Mouse (Mus musculus) olfactory bulb, adult 2 months (tissue): Measurements from ENCODE around the gene Srsf10. TPM values are rescaled to one million over a fixed set of nuclear protein-coding genes. Genes with fewer than 3 reads are reported as not detected.

Source experiments
- H3K27ac ChIP-seq: fragments of 200-500 bp; 2 replicates; pipeline ENCODE4 v1.5.1; 2012; ENCODE audit warnings: low read depth, low read length; ENCODE audit not compliant: insufficient read depth
- H3K4me1 ChIP-seq: fragments of 200-500 bp; 2 replicates; pipeline ENCODE4 v1.6.1; 2012; ENCODE audit warnings: low read length; ENCODE audit not compliant: control insufficient read depth, insufficient read depth
- H3K4me3 ChIP-seq: fragments of 200-500 bp; 2 replicates; pipeline ENCODE4 v1.5.1; 2012; ENCODE audit warnings: mild to moderate bottlenecking, low read depth, low read length, moderate library complexity; ENCODE audit not compliant: insufficient read depth
- CTCF ChIP-seq: fragments of 200-500 bp; IDR thresholded peaks from 2 replicates; pipeline ENCODE4 v1.5.1; 2012; ENCODE audit warnings: low read depth, mild to moderate bottlenecking, low read length, moderate library complexity; ENCODE audit not compliant: insufficient read depth
- POLR2A ChIP-seq: fragments of 200-500 bp; IDR thresholded peaks from 2 replicates; pipeline ENCODE4 v1.6.1; 2012; ENCODE audit warnings: mild to moderate bottlenecking, low read depth, low read length, moderate library complexity; ENCODE audit not compliant: insufficient read depth
- WGBS: fragments of 180-500 bp; shearing (Covaris S2); methylation state at CpG from one replicate; pipeline ENCODE4 v1.1.7; 2018; 5-methylcytosine and 5-hydroxymethylcytosine counted together
- polyA plus RNA-seq: library from polyadenylated mRNA; stranded (reverse); fragments of >200 nt; gene quantifications from 2 replicates; pipeline ENCODE4 v1.2.4, GENCODE M21; 2012; ENCODE audit warnings: low replicate concordance; ENCODE audit not compliant: missing spikeins, insufficient read depth, insufficient read length

Gene Srsf10
- polyA plus RNA-seq, 1 experiment: not detected

DNA sequence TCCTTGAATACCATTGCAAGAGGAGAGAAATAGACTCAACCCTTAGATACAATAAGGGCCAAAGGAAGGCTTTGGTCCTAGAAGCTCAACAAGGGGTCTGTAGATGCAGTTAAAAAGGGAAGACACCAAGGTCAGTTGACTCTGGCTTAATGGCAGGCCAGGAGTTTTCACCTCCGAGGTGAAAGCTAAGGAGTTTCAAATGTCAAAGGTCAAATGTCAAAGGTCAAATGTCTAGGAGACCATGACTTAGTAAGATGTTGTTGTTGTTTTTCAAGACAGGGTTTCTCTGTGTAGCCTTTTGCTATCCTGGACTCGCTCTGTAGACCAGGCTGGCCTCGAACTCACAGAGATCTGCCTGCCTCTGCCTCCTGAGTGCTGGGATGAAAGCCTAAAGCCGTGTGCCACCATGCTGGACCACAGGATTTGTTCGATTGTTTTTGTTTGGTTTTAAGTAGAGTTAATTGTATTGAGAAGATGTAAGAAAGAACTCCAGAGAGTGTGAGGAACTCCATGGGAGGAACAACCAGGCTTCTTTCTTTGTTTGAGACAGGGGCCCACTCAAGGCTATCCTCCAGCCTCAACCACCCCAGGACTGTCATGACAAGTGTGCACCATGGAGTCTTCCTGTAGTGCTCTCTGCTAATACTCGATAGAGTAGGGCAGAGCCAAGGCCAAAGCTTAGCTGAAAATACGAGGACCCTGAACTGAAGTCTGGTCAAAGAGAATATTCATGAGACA, 33.8 kb downstream of the Srsf10 start:
- Histone ChIP-seq H3K4me3 (no peak overlapping the region), H3K27ac (no peak overlapping the region), H3K4me1 (0 out of 2 replicates have a peak, but pooled peaks cover under 1% of the 10 kb centered on the region)
- 89% methylated on average over 7 of the region's 7 CpGs for WGBS
- no peak for TF ChIP-seq POLR2A
- TF ChIP-seq CTCF: no peak

DNA sequence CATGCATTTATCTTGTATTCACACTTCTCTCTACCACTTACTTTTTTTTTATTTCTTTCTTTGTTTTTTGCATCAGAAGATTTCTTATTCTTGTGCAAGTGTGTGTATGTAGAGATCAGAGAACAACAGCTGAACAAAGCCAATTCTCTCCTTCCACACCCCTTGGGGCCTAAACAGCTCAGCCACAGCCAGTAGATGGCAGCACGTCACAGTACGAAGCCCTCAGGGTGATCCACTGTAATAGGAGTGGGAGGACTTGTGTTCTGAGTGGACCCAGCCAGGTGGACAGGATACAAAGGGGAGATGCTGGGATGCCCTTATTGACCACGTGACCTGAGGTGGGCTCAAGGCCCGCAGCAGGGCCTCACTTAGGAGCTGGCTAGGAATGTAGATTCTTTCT, 34.3 kb downstream of the Srsf10 start:
- H3K4me3 ChIP-seq: no peak overlapping the region
- WGBS: 9% methylated on average over 4 of the region's 4 CpGs
- no peaks in the 10 kb centered on the region for H3K4me1 ChIP-seq
- H3K27ac ChIP-seq: no peak overlapping the region
- TF ChIP-seq POLR2A (no peak), CTCF (peak; percentile 47)

DNA sequence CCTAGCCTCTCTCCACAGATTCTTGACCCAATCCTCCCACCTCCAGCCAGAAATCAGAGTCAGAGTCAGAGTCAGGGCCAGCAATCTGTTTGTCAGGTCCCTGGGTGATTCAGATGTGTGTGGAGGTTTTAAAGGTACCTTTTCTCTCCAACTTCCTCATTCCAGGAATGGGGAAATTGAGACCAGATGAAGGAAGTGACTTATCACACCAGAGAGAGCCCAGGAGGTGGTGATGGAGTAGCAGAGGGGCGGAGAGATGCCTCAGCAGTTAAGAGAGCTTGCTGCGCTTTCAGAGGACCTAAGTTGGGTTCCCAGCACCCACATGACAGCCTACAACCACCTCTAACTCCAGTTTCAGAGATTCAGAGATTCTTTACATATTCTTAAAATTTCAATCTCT, 36.0 kb downstream of the Srsf10 start:
- TF ChIP-seq POLR2A (no peak), CTCF (no peak)
- Histone ChIP-seq H3K4me1 (no peaks in the 10 kb centered on the region), H3K27ac (no peak overlapping the region), H3K4me3 (no peak overlapping the region)
- WGBS: 93% methylated on average over 2 of the region's 2 CpGs

DNA sequence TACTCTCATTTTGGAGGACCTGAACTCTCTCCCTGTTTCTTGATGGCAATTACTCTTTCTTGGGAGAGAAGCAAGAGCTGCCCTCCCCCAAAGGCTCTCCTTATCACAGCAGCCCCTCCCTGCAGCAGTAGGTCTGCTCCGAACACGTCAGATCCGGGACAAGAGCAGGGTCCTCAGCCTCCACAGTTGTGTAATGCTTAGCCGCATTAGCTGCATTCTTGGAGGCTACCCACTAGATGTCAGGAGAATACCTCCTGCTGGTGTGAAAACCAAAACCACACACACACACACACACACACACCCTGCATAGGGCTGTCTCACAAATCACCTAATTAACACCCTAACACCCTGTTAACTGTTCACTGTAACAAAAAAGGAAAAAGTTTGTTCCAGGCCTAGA, 37.3 kb downstream of the Srsf10 start:
- H3K4me1 ChIP-seq: no peaks in the 10 kb centered on the region
- TF ChIP-seq CTCF (no peak), POLR2A (no peak)
- 38% methylated on average over 4 of the region's 4 CpGs for WGBS
- no peak overlapping the region for H3K27ac ChIP-seq
- no peak overlapping the region for H3K4me3 ChIP-seq

DNA sequence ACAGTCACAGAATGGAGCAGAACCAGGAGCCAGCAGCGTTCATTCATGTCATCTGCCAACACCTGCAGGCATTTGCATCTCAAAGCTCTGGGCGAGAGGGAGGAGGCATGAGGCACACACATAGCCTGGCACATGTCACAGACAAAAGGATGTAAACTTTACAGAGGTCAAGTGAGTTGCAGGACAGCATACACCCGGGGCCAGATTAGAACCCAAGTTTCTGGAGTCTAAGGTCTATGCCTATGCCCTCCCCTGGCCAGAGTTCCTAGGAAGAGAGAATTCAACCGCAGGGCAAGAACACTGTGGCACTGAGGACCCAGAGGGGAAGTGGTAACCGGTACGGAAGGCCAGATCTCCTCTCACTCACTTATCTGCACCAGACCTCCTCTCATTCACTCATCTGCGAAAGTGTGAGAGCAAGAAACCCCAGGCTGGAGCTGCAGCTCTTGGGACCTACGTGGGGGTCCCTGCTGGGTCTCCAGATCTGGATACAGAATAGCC, 39.6 kb downstream of the Srsf10 start, which contains the start of gene Cnr2:
Cnr2 (plus strand) TSS at position 324 of the 501 bp plus-strand sequence.
- Histone ChIP-seq H3K4me1 (no peaks in the 10 kb centered on the region), H3K27ac (no peak within 1 kb of the TSS), H3K4me3 (no peak within 1 kb of the TSS)
- 69% methylated on average over 8 of the region's 8 CpGs for WGBS
- no peak for TF ChIP-seq POLR2A
- TF ChIP-seq CTCF: no peak

DNA sequence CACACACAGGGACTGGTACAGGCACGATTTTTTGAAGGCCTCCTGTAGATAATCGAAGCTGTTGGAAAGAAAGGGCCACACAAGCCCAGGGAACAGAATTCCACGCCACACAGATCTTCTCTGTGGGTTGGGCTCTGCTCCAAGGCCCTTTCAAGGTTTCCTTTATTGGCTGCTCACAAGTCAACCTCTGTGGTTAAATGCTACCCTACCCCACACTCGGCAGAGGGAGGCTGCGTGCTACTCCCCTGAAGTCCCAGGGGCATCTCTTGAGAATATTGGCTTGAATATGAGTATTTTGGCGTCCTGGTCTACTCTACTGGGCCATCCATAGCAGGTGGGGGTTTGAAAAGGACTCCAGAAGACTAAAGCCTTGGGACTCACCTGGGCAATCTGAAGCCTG, 40.6 kb downstream of the Srsf10 start:
- 68% methylated on average over 6 of the region's 6 CpGs for WGBS
- H3K4me1 ChIP-seq: no peaks in the 10 kb centered on the region
- H3K27ac ChIP-seq: no peak overlapping the region
- no peak for TF ChIP-seq POLR2A
- TF ChIP-seq CTCF: no peak
- H3K4me3 ChIP-seq: no peak overlapping the region

DNA sequence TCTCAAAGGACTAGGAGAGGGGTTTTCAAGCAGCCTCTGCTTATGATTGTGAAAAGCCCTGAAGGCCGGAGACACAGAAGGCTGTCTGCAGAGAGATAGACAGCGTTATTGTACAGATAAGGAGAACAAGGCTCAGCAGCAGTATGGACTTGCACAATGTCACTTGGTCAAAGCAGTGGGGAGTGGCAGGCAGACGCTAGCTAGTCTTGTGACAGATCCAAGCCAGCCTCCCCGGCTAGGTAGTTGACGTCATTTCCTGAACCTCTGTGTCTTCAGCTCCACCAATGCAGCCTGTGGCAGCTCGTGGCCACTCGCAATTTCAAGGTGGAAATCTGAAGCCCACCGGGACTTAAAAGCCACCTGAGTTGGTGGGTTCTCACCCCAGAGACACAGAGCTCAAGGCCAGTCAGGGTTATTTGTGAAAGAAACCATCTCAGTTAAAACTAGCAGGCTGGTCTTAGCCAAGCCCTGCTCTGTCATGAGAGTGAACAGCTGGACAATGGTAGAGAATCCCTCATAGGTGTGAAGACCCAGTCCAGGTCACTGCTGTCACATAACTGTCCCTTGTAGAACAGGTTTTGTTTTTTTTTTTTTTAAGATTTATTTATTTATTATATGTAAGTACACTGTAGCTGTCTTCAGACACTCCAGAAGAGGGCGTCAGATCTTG, 43.0 kb downstream of the Srsf10 start:
- Histone ChIP-seq H3K27ac (no peak overlapping the region), H3K4me3 (no peak overlapping the region), H3K4me1 (no peaks in the 10 kb centered on the region)
- no peak for TF ChIP-seq CTCF
- no peak for TF ChIP-seq POLR2A
- WGBS: 88% methylated on average over 9 of the region's 9 CpGs

DNA sequence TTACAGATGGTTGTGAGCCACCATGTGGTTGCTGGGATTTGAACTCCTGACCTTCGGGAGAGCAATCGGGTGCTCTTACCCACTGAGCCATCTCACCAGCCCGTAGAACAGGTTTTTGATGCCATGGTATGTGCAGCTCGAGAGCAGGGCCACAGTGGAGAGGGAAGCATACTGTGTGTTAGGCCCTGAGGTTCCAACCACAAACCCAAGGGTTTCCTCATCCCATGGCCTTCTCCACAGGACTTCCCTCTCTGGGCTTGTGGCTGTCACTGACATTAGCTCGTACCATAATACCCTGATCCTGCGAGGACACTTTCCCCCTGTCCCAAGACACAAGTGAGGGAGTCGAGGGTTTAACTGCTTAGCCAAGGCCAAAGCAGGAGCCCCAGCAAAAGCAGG, 43.5 kb downstream of the Srsf10 start:
- WGBS: 92% methylated on average over 7 of the region's 7 CpGs
- Histone ChIP-seq H3K4me3 (no peak overlapping the region), H3K4me1 (no peaks in the 10 kb centered on the region), H3K27ac (no peak overlapping the region)
- TF ChIP-seq CTCF (no peak), POLR2A (no peak)

DNA sequence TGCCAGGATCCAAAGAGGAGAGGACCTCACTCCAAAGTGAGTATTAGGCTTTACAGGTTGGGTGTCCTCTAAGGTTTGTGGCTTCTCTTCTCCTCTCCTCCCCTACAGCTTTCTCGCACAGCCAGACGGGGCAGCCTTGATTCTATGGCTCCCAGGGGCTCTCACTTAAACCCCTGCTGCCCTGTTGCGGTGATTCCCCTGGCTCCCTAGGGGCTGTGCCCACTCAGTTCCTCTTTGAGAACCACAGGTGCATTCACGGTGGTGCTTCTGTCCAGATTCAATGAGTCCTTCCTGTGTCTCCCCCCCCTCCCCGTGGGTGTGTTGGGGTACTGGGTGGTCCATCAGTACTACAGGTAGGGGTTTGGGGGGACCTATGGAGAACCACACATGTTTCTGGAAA, 44.5 kb downstream of the Srsf10 start:
- no peak overlapping the region for H3K27ac ChIP-seq
- WGBS: 85% methylated on average over 5 of the region's 5 CpGs
- H3K4me1 ChIP-seq: no peaks in the 10 kb centered on the region
- no peak overlapping the region for H3K4me3 ChIP-seq
- TF ChIP-seq CTCF: no peak
- no peak for TF ChIP-seq POLR2A
